Mouse (Mus musculus) CD4-positive, CD25-positive, alpha-beta regulatory T cell, adult 2 months (primary cell): ENCODE measurements around the gene Itga9.

ENCODE experiments used
- DNase-seq: peaks from one replicate; pipeline ENCODE4 v3.0.0-alpha.2; 2012; ENCODE audit warnings: low read depth, low spot score

The Itga9 gene

DNA sequence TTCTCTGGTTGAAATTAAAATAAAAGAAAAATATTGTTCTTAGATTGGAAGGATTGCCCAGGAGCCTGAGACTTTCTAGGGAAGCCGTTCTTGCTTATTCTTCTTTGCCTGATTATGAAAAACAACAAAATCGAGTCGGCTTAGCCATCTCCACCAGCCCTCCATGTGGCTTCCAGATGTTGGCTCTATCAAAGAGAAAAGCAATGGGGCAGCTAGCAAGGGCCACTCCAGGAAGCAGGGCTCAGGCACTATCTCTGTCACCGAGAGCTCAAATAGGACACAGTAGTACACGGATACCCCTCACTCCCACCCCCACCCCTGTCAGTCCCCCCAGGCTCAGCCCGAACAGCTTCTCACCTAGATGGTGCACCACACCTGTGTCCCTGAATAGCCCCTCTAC, 168.2 kb downstream of the Itga9 start:
- no peak for DNase-seq

DNA sequence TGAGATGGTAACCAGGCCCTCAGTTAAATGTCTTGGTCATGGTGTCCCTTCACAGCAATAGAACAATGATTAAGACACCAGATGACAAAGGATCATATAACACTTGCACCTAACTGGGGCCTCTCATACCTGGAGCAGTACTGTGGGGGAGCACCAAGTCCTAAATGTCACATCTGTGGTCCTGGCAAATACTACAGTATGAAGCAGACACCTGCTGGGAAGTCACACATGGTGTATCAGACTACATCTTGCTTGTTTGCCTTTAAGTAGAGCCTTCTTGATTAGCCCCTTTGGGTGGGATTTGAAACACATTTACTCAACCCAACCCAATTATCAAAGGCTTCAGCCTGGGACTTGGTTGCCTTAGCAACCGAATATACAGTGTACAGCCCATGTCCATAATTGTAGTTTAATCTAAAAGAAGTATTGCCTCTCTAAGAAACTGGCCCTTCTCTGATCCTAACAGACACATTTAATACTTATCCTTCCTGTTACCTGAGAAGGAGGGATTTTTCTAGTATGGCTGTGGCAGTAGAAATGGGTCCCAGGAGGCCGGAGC, 170.5 kb downstream of the Itga9 start:
- DNase-seq: no peak

DNA sequence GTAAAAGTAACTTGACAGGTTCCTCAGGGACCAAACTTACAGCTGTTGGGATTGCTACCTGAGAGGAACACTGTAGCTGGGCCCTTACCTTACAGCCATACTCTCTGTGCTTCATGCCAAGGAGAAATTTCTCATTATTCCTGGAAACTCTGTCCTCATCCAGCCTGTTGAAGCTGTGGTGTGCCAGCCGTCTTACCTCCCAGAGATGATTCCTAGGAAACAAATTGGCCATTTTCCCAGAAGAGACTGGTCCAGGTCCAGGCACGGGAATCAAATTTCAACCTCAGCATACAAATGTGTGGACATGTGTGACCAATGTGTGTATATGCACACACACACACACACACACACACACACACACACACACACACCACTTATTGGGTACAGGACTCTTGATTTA, 172.1 kb downstream of the Itga9 start:
- DNase-seq: no peak

DNA sequence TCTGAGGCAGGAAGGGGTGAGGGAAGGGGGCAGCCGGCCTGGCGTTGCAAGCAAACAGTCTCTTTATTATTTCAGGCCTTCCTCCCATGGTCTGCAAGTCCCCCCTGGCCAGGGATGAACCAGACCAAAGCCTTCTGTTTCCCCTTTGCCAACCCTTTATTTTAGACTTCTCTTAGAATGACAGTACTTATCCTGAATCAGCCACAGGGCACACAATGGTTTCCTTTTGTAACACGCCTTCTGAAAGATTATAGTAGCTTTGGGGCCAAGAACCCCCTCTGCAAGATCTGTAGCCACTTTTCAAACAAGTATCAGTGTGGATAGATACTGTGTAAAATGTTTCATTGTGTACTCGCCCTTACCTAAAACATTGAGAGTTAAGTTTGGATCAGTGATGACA, 178.1 kb downstream of the Itga9 start:
- no peak for DNase-seq

DNA sequence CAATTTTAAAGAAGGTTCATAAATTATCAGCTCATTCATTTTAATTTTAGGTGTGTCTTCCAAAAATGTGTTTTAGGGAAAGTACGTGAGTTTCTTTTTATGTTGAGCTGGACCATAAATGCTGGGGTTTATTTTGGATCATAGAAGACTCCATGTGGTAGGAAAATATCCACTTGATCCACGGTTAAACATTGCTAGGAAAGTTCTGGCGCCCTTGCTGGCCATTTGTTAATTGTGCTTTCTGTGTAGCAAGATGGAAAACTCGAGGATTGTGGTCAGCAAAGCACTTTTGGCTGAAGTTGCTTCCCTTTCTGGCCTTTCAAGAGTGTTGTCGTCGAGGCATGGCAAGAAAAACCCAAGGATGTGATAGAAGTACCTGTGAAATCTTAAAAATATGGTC, 179.3 kb downstream of the Itga9 start:
- no peak for DNase-seq

DNA sequence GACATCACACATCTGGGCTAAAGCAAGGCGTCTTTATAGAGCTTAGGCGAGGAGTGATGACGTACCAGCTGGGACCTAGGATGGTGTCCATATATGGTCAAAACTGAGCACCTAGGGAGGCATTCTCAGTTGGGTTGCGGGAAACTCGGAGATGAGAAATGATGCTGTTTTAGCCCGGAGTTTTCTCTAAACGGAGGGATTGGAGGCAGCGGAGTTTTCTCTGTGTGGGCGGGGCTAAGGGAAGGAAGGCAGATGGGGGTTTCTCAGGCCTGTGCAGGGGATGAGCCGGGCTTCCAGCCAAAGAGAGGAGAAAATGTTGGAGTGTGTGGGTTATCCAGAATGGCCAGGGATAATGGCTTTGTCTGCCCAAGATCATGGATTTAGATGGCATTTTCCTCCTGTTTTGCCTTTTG, 182.4 kb downstream of the Itga9 start:
- no peak for DNase-seq

DNA sequence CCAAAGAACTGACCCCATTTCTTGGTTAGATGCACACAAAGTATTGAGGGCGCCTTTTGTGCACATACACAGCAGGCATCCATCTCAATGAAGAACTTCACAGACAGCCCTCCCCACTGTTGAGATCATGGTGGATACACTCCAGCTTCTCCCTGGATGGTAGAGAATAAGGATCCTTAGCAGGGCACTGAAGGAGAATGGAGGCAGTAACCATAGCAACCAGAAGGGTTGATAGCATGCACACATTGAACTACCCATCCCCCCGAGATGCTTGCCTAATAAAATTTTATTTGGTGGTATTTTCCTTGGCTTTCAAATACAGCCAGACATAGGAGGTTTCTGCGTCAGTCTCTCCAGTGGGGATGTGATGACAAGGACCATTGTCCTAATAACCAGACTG, 184.7 kb downstream of the Itga9 start:
- DNase-seq: no peak

DNA sequence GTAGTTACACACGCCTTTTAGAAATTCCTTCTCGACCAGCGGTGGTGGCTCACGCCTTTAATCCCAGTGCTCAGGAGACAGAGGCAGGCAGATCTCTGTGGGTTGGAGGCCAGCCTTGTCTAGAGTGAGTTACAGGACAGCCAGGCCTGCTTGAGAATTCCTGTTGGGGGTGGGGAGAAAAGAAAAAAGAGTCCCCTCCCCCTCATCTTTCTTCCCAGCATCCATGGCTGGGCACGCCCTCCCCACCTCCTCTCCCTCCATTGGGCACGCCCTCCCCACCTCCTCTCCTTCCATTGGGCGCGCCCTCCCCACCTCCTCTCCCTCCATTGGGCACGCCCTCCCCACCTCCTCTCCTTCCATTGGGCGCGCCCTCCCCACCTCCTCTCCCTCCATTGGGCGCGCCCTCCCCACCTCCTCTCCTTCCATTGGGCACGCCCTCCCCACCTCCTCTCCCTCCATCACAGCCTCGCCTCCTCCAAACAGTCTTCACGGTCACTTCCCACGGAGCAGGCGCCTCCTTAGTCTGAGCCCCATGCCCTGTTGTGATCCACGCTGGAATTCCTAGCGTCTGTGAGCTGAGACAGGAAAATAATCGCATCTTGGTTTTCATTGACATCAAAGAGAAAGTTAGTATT, 186.8 kb downstream of the Itga9 start:
- DNase-seq: no peak

DNA sequence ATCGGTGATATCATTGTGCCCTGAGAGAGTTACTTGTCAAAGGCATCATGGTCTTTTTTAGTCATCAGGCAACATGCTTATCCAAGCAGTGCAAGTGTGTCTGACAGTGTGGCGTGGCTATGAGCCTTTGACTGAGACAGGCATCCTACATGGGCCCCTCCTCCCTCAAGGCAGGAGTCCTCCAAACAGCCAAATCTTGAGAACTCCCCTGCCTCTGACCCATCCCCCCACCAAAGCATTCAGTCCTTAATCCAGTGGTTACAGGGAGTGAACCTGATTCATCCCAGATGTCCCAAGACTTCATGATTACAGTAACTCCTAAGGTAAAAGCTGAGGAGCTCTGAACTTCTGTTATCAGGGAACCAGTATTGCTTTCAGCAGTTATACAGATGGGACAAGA, 188.2 kb downstream of the Itga9 start:
- no peak for DNase-seq

DNA sequence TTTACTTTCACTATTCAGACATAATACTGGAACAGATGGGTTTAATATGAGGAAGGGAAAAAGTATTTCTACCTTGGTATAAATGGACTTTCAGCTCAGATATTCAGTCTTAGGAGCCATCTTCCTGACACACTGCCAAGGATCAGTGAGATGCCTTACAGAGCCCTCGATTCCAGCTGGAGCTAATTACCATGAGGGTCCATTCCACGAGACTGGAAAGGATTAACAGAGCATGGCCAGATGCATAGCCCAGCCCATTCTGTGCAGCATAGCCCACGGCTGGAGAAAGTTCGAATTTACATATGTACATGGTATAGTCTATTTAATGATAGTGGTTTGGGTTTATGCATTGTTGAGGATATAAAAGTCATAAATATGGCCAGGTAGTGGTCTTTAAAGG, 188.8 kb downstream of the Itga9 start:
- DNase-seq: no peak

DNA sequence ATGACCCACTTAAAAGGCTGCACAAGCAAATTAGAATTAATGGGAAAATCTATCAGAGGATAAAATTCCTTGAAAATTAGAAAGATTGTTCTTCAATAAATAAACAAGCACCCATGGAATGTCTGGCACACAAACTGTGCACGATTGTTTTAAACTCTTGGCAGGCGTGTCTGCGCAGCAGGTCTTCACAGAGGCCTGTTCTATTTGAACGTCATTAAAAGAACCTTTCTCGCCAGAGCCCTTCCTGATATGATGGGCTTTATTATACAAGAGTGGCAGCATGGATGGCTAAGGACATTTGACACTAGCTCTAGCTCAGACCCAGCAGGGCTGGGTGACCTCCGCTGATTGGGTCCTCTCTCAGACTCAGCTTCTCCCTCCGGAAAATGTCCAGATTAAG, 192.6 kb downstream of the Itga9 start:
- no peak for DNase-seq

DNA sequence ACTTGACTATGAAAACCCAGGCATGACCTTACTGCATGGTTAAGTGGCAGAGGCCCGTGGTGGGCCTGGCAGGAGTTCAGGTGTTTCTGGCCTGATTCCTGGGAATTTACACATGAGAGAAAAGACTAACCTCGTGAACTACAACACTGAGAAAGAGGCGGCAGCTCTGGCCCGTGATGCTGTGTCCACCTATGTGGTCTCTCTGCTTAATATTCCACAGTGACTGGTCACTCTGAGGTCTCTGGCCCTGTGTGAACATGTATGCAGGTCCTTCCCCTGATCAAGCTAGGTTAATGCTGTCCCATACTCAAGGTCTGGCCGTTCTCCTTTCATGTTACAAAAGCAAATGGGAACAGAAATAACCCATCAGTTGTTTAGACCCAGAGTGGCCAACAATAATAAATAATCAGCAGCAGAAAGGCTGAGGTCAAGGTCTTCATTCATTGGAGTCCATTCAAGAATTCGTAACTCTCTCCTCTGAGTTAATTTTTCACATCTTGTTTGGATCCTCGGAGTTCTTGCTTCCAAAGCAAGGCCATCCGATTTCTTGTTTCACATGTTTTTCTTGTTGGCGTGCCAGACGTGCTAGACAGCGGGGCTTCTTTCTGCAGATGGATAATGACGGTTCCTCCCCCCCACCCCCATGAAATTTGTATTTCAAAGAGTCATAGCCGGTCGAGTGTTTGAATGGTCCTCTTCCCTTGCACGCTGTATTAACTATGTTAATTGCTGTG, 194.9 kb downstream of the Itga9 start:
- DNase-seq: no peak

DNA sequence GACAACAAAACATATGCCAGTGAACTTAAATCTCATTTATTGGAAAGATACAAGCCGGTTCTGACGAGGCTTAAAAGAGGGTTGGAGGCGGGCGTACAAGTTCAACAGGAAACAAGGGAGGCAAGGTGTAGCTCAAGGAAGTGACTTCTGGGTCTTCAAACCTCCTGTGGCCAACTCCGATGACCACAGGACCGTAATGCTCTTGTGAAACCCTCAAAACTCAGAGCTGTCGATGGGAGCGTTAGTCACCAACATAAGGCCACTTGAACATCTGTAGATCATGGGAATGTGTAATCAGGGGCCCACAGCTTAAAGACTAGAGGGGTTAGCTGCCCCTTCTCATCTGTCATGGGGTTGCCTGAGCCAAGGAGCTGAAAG, 195.4 kb downstream of the Itga9 start:
- no peak for DNase-seq

DNA sequence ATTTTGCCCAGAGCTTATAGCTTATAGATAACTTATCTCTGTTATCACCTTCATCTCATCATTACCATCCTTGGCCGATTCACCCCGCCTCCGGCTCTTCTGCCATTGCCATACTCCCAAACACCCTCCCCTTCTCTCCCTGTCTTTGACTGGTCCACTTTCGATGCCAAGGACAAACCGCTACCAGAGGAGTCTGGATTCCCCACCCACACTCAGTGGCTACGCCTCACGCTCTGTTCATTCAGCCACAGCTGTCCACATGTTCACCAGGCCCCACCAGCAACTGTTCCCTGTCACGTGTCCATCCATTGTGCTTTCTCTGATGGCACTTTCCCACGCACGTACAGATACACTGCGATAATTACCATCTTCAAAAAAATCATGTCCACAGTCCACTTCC, 195.9 kb downstream of the Itga9 start:
- DNase-seq: no peak

DNA sequence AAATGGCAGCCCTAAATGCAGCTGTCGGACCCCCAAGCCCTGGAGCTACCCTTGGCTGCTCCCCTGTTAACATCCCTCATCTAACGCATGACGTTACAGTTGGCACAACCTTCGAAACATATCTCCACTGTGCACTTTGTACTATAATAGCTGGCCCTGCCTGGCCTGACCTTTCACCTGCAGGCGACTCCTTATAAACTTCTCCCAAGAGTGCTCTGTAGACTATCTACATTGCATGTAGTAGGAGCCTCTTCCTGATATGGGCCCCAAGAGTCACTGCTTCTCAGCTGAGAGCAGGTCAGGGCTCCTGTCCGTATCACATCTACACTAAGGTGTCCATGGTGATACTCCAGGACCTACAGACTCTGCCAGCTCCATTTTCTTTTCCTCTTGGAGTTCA, 199.2 kb downstream of the Itga9 start:
- no peak for DNase-seq

DNA sequence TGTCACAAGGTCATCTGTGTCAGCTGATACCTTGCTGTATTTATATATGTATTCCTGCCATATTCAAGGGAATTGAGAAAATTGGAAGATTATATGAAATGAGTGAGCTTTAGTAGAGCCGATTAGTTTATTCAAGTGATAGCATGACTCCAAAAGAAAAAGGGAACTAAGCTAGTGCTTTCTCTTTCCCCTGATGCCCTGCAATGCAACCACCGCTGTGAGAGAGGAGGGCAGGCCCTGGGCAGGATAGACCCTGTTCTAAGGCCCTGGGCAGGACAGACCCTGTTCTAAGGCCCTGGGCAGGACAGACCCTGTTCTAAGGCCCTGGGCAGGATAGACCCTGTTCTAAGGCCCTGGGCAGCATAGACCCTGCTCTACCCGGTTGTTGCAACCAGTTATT, 201.2 kb downstream of the Itga9 start:
- DNase-seq: no peak

DNA sequence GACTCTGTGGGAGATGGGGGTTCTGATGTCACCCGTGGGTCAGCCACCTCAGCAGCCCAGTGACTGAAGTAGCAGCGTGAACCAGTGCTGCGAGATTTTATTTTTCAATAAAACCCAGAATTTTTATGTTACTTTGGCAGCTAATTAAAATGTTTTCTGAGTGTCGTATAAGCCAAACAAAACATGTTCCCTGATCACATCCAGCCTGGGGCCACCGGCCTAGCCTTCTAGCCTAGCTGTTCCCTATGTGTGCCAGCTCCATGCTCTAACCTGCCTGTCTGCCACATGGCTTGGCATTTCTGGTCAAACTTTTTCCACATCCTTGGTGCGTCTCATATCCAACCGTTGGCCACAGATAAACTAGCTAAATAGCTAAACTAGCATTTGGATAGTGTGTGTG, 205.7 kb downstream of the Itga9 start:
- DNase-seq: no peak

DNA sequence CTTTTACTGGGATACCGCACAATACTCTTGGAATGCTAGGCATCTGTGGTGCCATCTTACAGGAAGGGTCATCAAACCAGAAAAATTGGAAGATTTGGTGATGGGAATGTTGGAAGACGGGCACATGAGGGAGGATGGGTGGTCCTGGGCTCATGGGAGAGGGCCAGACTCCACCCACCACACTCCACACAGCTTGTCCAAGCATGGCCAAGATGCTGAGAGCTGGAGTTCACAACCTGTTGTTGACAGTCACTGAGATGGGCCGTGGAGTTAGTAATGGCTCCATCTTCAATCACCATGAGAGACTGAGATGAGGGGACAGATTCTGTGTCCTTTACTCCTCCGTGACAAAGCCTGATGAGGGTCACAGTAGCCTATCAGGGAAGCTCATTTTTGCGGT, 207.0 kb downstream of the Itga9 start:
- no peak for DNase-seq

DNA sequence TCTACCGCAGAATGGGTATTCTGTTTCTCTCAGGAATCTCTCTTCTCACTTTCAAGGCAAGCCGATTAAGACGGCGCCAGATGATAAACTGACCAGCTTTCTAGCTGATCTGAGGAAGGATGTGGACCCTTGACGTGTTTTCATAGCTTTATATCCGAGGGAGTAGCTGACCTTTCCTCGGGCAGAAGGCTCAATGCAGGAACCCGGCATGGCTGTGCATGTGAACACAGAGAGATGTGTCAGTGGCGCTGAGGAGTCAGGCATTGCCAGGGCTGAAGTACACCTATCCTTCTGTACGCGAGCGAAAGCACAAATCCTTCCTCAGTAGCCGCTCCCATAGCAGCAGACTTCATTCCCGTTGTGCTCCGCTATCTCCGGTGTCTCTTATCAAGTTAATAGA, 207.6 kb downstream of the Itga9 start:
- DNase-seq: no peak

DNA sequence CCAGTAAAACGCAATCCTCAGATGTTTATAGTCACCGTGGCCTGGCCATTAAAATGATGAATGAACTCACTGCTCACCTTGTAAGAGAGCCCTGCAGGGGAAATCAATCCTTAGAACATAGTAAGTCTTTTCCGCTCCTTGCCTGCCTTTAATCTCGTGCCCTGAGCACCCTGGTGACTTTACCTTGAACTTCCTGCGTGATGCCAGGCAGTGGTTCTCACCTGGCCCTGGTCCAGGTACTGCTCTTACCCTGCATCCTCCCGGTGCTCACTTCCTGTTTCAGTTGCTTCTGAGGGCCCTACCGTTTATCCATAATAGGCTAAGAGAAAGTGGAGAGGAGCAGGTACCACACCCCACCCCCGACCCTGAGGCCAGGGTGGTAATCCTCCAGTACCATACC, 208.0 kb downstream of the Itga9 start:
- DNase-seq: peak; percentile 43

DNA sequence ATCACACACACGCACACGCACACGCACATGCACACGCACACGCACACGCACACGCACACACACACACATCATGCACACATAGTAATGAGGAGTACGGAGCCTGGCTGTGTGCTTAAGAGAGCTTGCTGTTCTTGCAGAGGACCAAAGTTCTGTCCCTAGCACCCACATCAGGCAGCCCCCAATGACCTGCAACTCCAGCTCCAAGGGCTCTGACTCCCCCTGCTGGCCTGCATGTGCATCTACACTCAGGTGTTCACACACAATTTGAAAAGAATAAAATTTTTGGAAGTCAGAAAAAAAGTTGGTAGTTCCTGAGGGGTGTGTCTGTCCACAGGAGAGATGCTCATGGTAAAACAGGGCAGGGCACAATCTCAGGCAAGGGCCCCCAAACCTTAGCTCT, 209.1 kb downstream of the Itga9 start:
- peak; percentile 22 for DNase-seq

DNA sequence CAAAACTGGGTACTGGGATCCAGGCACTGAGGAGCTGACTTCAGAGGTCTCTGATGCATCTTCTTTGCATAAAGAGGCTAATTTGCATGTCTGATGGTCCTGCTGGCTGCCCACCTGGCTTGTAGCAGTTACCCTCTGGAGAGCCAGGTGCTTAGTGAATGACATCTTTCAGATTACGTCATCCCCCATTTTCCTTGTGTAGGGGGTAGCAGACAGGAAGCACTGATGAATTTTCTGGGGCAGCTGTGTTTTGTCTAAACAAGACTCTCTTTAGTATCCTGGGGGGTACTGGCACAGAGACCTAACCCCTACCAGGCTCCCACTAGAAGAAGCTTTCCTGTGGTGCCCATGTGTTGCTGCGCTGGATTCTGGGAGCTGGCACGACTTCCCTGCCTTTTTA, 212.0 kb downstream of the Itga9 start:
- no peak for DNase-seq
